Mouse (Mus musculus): ENCODE data around the gene Ube2d1.

DNA sequence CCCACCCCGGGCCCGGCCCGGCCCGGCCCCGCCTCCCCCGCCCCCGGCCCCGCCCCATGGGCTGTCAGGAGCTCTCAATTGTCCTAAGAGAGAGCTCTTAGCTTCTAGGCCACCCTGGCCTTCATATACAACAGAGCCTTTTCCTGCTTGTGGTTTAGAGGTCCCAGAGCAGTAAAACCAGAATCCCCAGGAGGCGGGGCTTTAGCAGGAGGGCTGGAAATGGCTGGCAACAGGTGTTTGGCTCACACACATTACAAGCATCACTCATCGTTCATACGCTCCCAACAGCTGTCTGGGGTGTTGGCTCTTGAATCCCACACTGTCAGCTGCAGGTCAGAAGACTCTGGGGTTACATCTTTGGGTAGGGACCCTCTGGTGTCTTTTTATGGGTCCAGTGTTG, 7.2 kb upstream of the Ube2d1 start:
- TF ChIP-seq CTCF (IDR thresholded peaks at IDR 0.05; ENCODE audit: low read depth) (no peak), EP300 (IDR thresholded peaks at IDR 0.05; ENCODE audit: low read depth) (no peak)

All from liver, embryonic 14.5 days (tissue).